Mouse (Mus musculus) intestine, postnatal 0 days (tissue): ENCODE data around the gene Apbb2. TPM values are rescaled to one million over a fixed set of nuclear protein-coding genes. Genes with fewer than 3 reads are reported as not detected.

Source experiments
- ATAC-seq: fragments of 200-750 bp; cut with Nextera tagmentation; 2 replicates; pipeline ENCODE4 v1.8.0; 2017; ENCODE audit warnings: mild to moderate bottlenecking, moderate TSS enrichment, moderate library complexity
- H3K27ac ChIP-seq: fragments of 300-500 bp; sonication (generic); 2 replicates; pipeline ENCODE4 v1.5.1; 2014; ENCODE audit warnings: mild to moderate bottlenecking, low read depth, low read length, moderate library complexity
- H3K27me3 ChIP-seq: fragments of 300-500 bp; sonication (generic); replicated peaks from 2 replicates; pipeline ENCODE4 v1.6.1; 2014; ENCODE audit warnings: low read length, mixed read lengths; ENCODE audit not compliant: control insufficient read depth, insufficient read depth
- H3K36me3 ChIP-seq: fragments of 300-500 bp; sonication (generic); 2 replicates; pipeline ENCODE4 v1.6.1; 2014; ENCODE audit warnings: mild to moderate bottlenecking, moderate library complexity; ENCODE audit not compliant: control insufficient read depth, insufficient read depth
- H3K4me1 ChIP-seq: fragments of 300-500 bp; sonication (generic); replicated peaks from 2 replicates; pipeline ENCODE4 v1.6.1; 2014; ENCODE audit warnings: antibody characterized with exemption, low read length, mixed read lengths; ENCODE audit not compliant: control insufficient read depth, insufficient read depth
- H3K4me2 ChIP-seq: fragments of 300-500 bp; sonication (generic); replicated peaks from 2 replicates; pipeline ENCODE4 v1.6.1; 2014; ENCODE audit warnings: low read depth, mild to moderate bottlenecking, moderate library complexity
- H3K4me3 ChIP-seq: fragments of 300-500 bp; sonication (generic); 2 replicates; pipeline ENCODE4 v1.5.1; 2014; ENCODE audit warnings: low read depth, low read length
- H3K9ac ChIP-seq: fragments of 300-500 bp; sonication (generic); 2 replicates; pipeline ENCODE4 v1.6.1; 2014; ENCODE audit warnings: mild to moderate bottlenecking, low read depth, low read length
- H3K9me3 ChIP-seq: fragments of 300-500 bp; sonication (generic); 2 replicates; pipeline ENCODE4 v1.6.1; 2016; ENCODE audit warnings: mixed run types; ENCODE audit not compliant: control insufficient read depth
- CTCF ChIP-seq: sonication (generic); IDR thresholded peaks from 2 replicates; pipeline ENCODE4 v1.5.1; 2016; ENCODE audit warnings: low read depth, mild to moderate bottlenecking, control low read depth, antibody characterized with exemption, moderate library complexity
- WGBS: fragments of 180-500 bp; shearing (Covaris S2); extraction: QIAGEN DNeasy Blood & Tissue Kit; methylation state at CpG from one replicate; pipeline ENCODE4 v1.1.7; 2014; 5-methylcytosine and 5-hydroxymethylcytosine counted together
- polyA plus RNA-seq: library from polyadenylated mRNA; unstranded; fragments of >200 nt; fragmentation: Nextera tagmentation; extraction: Ambion mirVana; gene quantifications from 2 replicates; pipeline ENCODE4 v1.2.1, GENCODE M21; 2015

Gene Apbb2
- polyA plus RNA-seq, 1 experiment from 2014 or later: 18.7 TPM

DNA sequence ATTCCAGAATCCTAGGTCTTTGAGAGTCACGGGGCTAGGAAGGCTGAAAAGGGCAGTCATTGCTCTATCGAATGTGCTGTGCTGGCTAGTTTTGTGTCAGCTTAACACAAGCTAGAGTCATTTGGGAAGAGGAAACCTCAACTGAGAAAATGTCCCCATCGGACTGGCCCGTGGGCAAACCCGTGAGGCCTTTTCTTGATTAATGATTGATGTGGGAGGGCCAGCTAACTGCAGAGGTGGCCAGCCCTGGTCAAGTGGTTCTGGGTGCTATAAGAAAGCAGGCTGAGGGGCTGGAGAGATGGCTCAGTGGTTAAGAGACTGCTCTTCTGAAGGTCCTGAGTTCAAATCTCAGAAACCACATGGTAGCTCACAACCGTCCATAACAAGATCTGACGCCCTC, 212.2 kb downstream of the Apbb2 start:
- ATAC-seq: no peak
- WGBS: 85% methylated on average over 7 of the region's 7 CpGs

DNA sequence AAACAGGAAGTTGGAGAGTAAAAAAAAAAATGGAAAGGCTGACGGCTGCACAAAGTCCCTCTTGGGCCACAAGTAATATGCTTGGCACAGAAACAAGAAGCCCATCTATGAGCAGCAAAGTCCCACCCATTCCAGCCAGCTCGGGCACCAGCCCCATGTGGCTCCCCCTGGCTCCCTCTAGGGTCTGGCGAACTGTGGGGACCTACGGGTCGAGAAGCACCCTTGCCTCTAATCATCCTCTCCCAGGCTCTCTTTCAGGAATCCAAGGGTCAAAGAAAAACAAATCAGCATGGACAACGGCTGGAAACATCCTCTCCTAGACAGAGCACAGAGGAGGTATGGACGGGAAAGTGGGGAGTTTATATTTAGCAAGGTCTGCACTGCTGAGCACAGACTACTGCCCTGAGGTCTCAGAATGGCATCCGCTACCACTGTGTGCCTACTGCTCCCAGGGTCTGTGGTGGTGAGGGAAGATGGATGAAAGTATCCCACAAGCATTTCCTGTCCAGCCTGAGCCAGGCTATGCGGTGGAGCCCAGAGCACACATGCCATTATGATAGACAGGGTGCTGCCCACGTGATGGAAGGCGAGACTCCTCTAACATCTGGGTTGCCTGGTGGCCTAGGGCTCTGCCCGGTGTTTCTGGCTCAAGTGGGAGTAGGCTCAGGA, 212.7 kb downstream of the Apbb2 start:
- no peak for ATAC-seq
- H3K27me3 ChIP-seq: no peaks in the 10 kb centered on the region
- no peak overlapping the region for H3K4me3 ChIP-seq
- H3K4me2 ChIP-seq: no peak overlapping the region
- no peak overlapping the region for H3K9ac ChIP-seq
- H3K4me1 ChIP-seq: no peaks in the 10 kb centered on the region
- no peak overlapping the region for H3K27ac ChIP-seq
- 0 out of 2 replicates have a peak, but pooled peaks cover 4% of the 10 kb centered on the region for H3K36me3 ChIP-seq
- no peaks in the 10 kb centered on the region for H3K9me3 ChIP-seq
- no peak for TF ChIP-seq CTCF
- WGBS: 68% methylated on average over 12 of the region's 12 CpGs

More for the DNA sequence above, 212.2 kb downstream of the Apbb2 start:
- no peaks in the 10 kb centered on the region for H3K27me3 ChIP-seq
- H3K9ac ChIP-seq: no peak overlapping the region
- H3K4me1 ChIP-seq: no peaks in the 10 kb centered on the region
- no peak overlapping the region for H3K27ac ChIP-seq
- no peak for TF ChIP-seq CTCF
- H3K9me3 ChIP-seq: no peaks in the 10 kb centered on the region
- 0 out of 2 replicates have a peak, but pooled peaks cover 4% of the 10 kb centered on the region for H3K36me3 ChIP-seq
- H3K4me2 ChIP-seq: no peak overlapping the region
- H3K4me3 ChIP-seq: no peak overlapping the region

DNA sequence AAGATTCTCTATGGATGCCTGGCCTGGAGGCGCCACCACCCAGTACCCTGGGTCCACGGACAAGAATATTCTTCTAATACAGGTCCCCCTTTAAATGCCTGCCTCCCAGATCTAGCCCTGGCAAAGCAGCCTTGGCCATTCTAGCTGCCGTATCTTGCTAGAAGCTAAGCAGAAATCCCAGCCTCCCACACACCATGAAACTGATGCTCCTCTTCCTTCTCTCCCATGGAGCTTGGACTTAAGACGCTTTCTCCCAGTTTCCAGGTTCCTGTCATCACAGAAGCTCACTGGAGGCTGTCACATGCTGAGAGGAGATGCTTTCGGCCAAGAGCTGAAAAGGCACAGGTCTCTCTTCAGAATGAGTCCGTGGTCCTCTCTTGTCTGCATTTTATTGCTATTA, 213.3 kb downstream of the Apbb2 start:
- no peak for TF ChIP-seq CTCF
- H3K9ac ChIP-seq: no peak overlapping the region
- no peaks in the 10 kb centered on the region for H3K9me3 ChIP-seq
- H3K4me2 ChIP-seq: no peak overlapping the region
- H3K27me3 ChIP-seq: no peaks in the 10 kb centered on the region
- no peak overlapping the region for H3K27ac ChIP-seq
- 0 out of 2 replicates have a peak, but pooled peaks cover 4% of the 10 kb centered on the region for H3K36me3 ChIP-seq
- H3K4me3 ChIP-seq: no peak overlapping the region
- H3K4me1 ChIP-seq: no peaks in the 10 kb centered on the region
- no peak for ATAC-seq
- WGBS: 95% methylated on average over 6 of the region's 6 CpGs

GRCm38 (mm10) chr5:66400563-66400962, 218.0 kb downstream of the Apbb2 start:
- no peak for TF ChIP-seq CTCF
- Histone ChIP-seq H3K27me3 (no peaks in the 10 kb centered on the region), H3K4me2 (no peak overlapping the region), H3K4me3 (no peak overlapping the region), H3K36me3 (peaks cover 11% of the 10 kb centered on the region; the same call in 1 of the 2 replicates), H3K9ac (no peak overlapping the region), H3K27ac (no peak overlapping the region), H3K4me1 (peaks cover 5% of the 10 kb centered on the region; the same call in 1 of the 2 replicates), H3K9me3 (no peaks in the 10 kb centered on the region)
- no peak for ATAC-seq
- WGBS: 88% methylated on average over 4 of the region's 4 CpGs

DNA sequence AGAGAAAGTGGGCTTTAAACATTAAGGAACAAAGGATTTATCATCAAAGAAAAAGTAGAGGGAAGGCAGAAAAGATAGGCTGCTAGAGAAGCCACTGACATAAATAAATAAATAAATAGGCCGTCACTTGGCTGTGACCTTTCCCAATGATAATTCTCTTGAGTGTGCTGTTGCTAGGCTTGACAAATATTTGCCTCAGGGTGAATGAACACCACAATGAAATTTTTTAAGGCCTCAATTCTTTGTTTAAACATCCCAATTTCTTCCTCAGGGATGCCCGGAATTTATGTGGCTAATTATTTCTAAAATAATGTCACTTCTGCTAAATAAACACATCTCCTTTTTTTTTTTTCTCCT, 219.3 kb downstream of the Apbb2 start:
- no peak for ATAC-seq
- Histone ChIP-seq H3K9ac (no peak overlapping the region), H3K27ac (no peak overlapping the region), H3K4me2 (no peak overlapping the region), H3K4me3 (no peak overlapping the region), H3K36me3 (peaks cover 8% of the 10 kb centered on the region; the same call in 1 of the 2 replicates), H3K4me1 (peaks cover 5% of the 10 kb centered on the region; the same call in 1 of the 2 replicates), H3K27me3 (no peaks in the 10 kb centered on the region), H3K9me3 (no peaks in the 10 kb centered on the region)
- TF ChIP-seq CTCF: no peak
- WGBS: 53% methylated on average over 2 of the region's 2 CpGs

DNA sequence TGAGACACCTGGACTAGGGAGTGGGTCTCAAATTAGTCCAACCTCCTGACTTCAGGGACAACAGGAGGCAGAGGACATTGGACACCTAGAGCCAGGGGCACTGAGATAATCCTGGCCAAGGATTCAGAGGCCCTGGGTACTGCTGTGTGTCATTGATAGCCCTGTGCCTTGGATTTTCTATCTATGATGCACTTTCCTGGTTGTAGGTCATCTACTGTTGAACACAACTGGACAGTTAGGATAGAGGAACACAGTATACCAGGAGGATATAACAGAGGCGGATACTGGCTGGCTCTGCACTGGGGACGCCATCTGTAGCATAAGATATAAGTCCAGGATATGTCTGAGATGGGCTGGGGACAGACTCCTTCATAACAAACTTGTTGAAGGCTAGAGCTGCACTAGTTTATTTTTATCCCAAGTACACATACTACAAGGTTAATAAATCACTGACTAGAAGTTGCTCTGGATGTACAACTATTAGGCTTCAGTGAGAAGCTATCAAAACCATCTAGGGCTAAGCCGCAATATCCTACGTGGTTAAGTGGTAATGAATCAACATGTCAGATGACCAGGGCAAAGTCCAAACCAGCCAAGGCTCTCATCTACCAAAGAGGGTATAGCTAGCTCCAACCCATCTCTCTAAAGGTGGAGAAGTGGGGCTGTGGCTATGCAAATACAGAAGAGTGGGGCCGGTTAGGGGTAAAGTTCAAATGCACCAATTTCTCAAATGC, 219.9 kb downstream of the Apbb2 start:
- peak; percentile 67 for ATAC-seq
- Histone ChIP-seq H3K9ac (no peak overlapping the region), H3K36me3 (peaks cover 8% of the 10 kb centered on the region; the same call in 1 of the 2 replicates), H3K27me3 (no peaks in the 10 kb centered on the region), H3K4me3 (no peak overlapping the region), H3K9me3 (no peaks in the 10 kb centered on the region), H3K4me1 (peaks cover 5% of the 10 kb centered on the region; the same call in 1 of the 2 replicates), H3K4me2 (no peak overlapping the region), H3K27ac (peak overlapping the region; percentile 21; the same call in 1 of the 2 replicates)
- 58% methylated on average over 5 of the region's 5 CpGs for WGBS
- no peak for TF ChIP-seq CTCF
